Mouse (Mus musculus): ENCODE results near the gene Nfatc2ip. TPM values are rescaled to one million over a fixed set of nuclear protein-coding genes. Genes with fewer than 3 reads are reported as not detected.

Gene Nfatc2ip
- total and polyA plus RNA-seq, 2 experiments: 1.3 to 2.8 TPM

GRCm38 (mm10) chr7:126339521-126339971, 57.0 kb downstream of the Nfatc2ip start:
- H3K4me1 ChIP-seq (ENCODE audit: control insufficient read depth, insufficient read depth, low read length): peaks cover 6% of the 10 kb centered on the region
- 91% methylated on average over 8 of the region's 8 CpGs for WGBS
- H3K36me3 ChIP-seq (ENCODE audit: control insufficient read depth, insufficient read depth, low read length): no peaks in the 10 kb centered on the region
- TF ChIP-seq POLR2A (IDR thresholded peaks at IDR 0.05; ENCODE audit: extremely low read depth, insufficient read depth, low read length): no peak
- TF ChIP-seq CTCF (IDR thresholded peaks at IDR 0.05; ENCODE audit: low read depth, low read length): no peak
- no peaks in the 10 kb centered on the region for H3K27me3 ChIP-seq (ENCODE audit: control insufficient read depth, insufficient read depth, low read length)
- DNase-seq (ENCODE audit: extremely low read depth, low read depth, low spot score): no peak
- H3K9ac ChIP-seq (ENCODE audit: low read depth, low read length): no peak overlapping the region
- no peak overlapping the region for H3K4me3 ChIP-seq (ENCODE audit: insufficient read depth, low read depth, low read length)
- no peaks in the 10 kb centered on the region for H3K79me2 ChIP-seq (ENCODE audit: control insufficient read depth, insufficient read depth, low read length)
- H3K27ac ChIP-seq (replicated peaks; ENCODE audit: insufficient read depth, low read depth, low read length): no peak overlapping the region

DNA sequence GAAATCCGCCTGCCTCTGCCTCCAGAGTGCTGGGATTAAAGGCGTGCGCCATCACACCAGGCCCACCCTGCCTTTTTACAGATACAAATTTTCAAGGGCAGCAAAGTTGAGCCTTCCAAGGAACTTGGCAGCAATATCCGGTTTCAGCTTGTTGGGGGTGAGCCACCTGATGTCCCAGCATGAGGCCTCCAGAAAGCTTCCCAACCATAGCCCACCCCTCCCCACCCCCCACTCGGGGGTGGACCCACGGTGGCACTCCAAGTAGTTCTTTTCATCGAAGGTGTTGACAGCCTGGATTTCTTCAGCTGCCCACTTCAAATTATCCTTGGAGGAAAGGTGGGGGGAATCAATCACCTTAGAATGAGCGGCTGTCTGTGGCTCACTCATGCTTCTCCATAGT, 57.6 kb downstream of the Nfatc2ip start:
- WGBS: 92% methylated on average over 8 of the region's 8 CpGs
- H3K9ac ChIP-seq (ENCODE audit: low read depth, low read length): no peak overlapping the region
- H3K4me1 ChIP-seq (ENCODE audit: control insufficient read depth, insufficient read depth, low read length): peaks cover 6% of the 10 kb centered on the region
- no peaks in the 10 kb centered on the region for H3K27me3 ChIP-seq (ENCODE audit: control insufficient read depth, insufficient read depth, low read length)
- no peak overlapping the region for H3K4me3 ChIP-seq (ENCODE audit: insufficient read depth, low read depth, low read length)
- no peaks in the 10 kb centered on the region for H3K79me2 ChIP-seq (ENCODE audit: control insufficient read depth, insufficient read depth, low read length)
- no peaks in the 10 kb centered on the region for H3K36me3 ChIP-seq (ENCODE audit: control insufficient read depth, insufficient read depth, low read length)
- TF ChIP-seq POLR2A (IDR thresholded peaks at IDR 0.05; ENCODE audit: extremely low read depth, insufficient read depth, low read length): no peak
- no peak for TF ChIP-seq CTCF (IDR thresholded peaks at IDR 0.05; ENCODE audit: low read depth, low read length)
- DNase-seq (ENCODE audit: extremely low read depth, low read depth, low spot score): no peak
- no peak overlapping the region for H3K27ac ChIP-seq (replicated peaks; ENCODE audit: insufficient read depth, low read depth, low read length)

DNA sequence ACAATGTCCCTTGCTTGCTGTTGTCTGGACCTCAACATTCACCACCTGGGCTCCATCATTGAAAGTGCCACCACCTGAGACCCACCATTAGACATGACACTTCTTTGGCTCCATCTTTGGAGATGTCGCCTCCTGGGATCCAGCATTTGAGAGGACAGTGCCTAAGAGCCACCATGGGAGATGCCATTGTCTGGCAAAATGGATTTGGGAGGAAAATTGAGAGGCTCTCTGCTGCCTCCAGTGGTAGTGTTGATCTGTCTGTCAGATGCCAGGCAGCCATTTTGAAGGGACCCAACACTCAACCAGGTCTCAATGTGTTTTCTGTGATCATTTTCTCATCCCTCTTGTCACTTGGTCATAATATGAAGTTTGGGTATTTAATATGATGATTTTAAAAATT, 61.0 kb downstream of the Nfatc2ip start:
- Histone ChIP-seq H3K79me2 (ENCODE audit: control insufficient read depth, insufficient read depth, low read length) (no peaks in the 10 kb centered on the region), H3K4me1 (ENCODE audit: control insufficient read depth, insufficient read depth, low read length) (peaks cover 4% of the 10 kb centered on the region), H3K27ac (replicated peaks; ENCODE audit: insufficient read depth, low read depth, low read length) (no peak overlapping the region), H3K27me3 (ENCODE audit: control insufficient read depth, insufficient read depth, low read length) (no peaks in the 10 kb centered on the region), H3K4me3 (ENCODE audit: insufficient read depth, low read depth, low read length) (no peak overlapping the region), H3K9ac (ENCODE audit: low read depth, low read length) (no peak overlapping the region), H3K36me3 (ENCODE audit: control insufficient read depth, insufficient read depth, low read length) (no peaks in the 10 kb centered on the region)
- WGBS: 91% methylated on average over 1 of the region's 1 CpGs
- TF ChIP-seq POLR2A (IDR thresholded peaks at IDR 0.05; ENCODE audit: extremely low read depth, insufficient read depth, low read length): no peak
- no peak for TF ChIP-seq CTCF (IDR thresholded peaks at IDR 0.05; ENCODE audit: low read depth, low read length)
- no peak for DNase-seq (ENCODE audit: extremely low read depth, low read depth, low spot score)

Other genes with a start within 250 kb of the Nfatc2ip start
- 15.0 and 25.9 TPM in 2 replicates for gene Xpo6, start 196.2 kb downstream of the Nfatc2ip start, total RNA-seq (2014; rRNA removed)
- gene Xpo6, start 196.2 kb downstream of the Nfatc2ip start, polyA plus RNA-seq (2012; rRNA removed): 65.5 and 79.2 TPM in 2 replicates
- gene Sbk1, start 124.1 kb downstream of the Nfatc2ip start, total RNA-seq (2014; rRNA removed): 12.2 and 13.5 TPM in 2 replicates
- gene Sbk1, start 124.1 kb downstream of the Nfatc2ip start, polyA plus RNA-seq (2012; rRNA removed): 17.1 and 21.6 TPM in 2 replicates
- gene Lat, start 27.2 kb downstream of the Nfatc2ip start, total RNA-seq (2014; rRNA removed): 0.46 and 1.3 TPM in 2 replicates
- gene Lat, start 27.2 kb downstream of the Nfatc2ip start, polyA plus RNA-seq (2012; rRNA removed): 1.4 TPM in 2 replicates
- 14.5 and 28.4 TPM in 2 replicates for gene Spns1, start 19.3 kb downstream of the Nfatc2ip start, total RNA-seq (2014; rRNA removed)
- gene Spns1, start 19.3 kb downstream of the Nfatc2ip start, polyA plus RNA-seq (2012; rRNA removed): 62.8 and 74.8 TPM in 2 replicates
- gene Cd19, start 18.2 kb upstream of the Nfatc2ip start, total RNA-seq (2014; rRNA removed): 0.18 and 0.87 TPM in 2 replicates
- gene Cd19, start 18.2 kb upstream of the Nfatc2ip start, polyA plus RNA-seq (2012; rRNA removed): 0.47 and 1.7 TPM in 2 replicates
- 6.5 and 8.6 TPM in 2 replicates for gene Rabep2, start 32.0 kb upstream of the Nfatc2ip start, total RNA-seq (2014; rRNA removed)
- 9.8 and 15.1 TPM in 2 replicates for gene Rabep2, start 32.0 kb upstream of the Nfatc2ip start, polyA plus RNA-seq (2012; rRNA removed)
- 5.0 TPM in 1 of 2 replicates, not detected in the other for gene Atp2a1, start 66.4 kb upstream of the Nfatc2ip start, total RNA-seq (2014; rRNA removed)
- 0.21 and 0.34 TPM in 2 replicates for gene Atp2a1, start 66.4 kb upstream of the Nfatc2ip start, polyA plus RNA-seq (2012; rRNA removed)
- 4.6 and 7.7 TPM in 2 replicates for gene Sh2b1, start 78.7 kb upstream of the Nfatc2ip start, total RNA-seq (2014; rRNA removed)
- 36.2 and 43.1 TPM in 2 replicates for gene Sh2b1, start 78.7 kb upstream of the Nfatc2ip start, polyA plus RNA-seq (2012; rRNA removed)
- gene Tufm, start 90.6 kb upstream of the Nfatc2ip start, total RNA-seq (2014; rRNA removed): 90.8 and 94.4 TPM in 2 replicates
- 163 TPM in 2 replicates for gene Tufm, start 90.6 kb upstream of the Nfatc2ip start, polyA plus RNA-seq (2012; rRNA removed)
- 4.6 and 6.4 TPM in 2 replicates for gene Atxn2l, start 106.7 kb upstream of the Nfatc2ip start, total RNA-seq (2014; rRNA removed)
- gene Atxn2l, start 106.7 kb upstream of the Nfatc2ip start, polyA plus RNA-seq (2012; rRNA removed): 42.9 and 81.3 TPM in 2 replicates
- gene Eif3c, start 169.7 kb upstream of the Nfatc2ip start, total RNA-seq (2014; rRNA removed): 79.4 and 85.6 TPM in 2 replicates
- 54.2 and 64.1 TPM in 2 replicates for gene Eif3c, start 169.7 kb upstream of the Nfatc2ip start, polyA plus RNA-seq (2012; rRNA removed)
- gene Apobr, start 188.2 kb upstream of the Nfatc2ip start, total RNA-seq (2014; rRNA removed): 0.74 and 1.6 TPM in 2 replicates
- gene Apobr, start 188.2 kb upstream of the Nfatc2ip start, polyA plus RNA-seq (2012; rRNA removed): 0.58 and 1.0 TPM in 2 replicates
- gene Cln3, start 189.1 kb upstream of the Nfatc2ip start, total RNA-seq (2014; rRNA removed): 7.1 and 9.5 TPM in 2 replicates
- 40.9 and 57.0 TPM in 2 replicates for gene Cln3, start 189.1 kb upstream of the Nfatc2ip start, polyA plus RNA-seq (2012; rRNA removed)
- gene Il27, start 198.2 kb upstream of the Nfatc2ip start, total RNA-seq (2014; rRNA removed): not detected in 2 replicates
- 0.31 TPM in 1 of 2 replicates, not detected in the other for gene Il27, start 198.2 kb upstream of the Nfatc2ip start, polyA plus RNA-seq (2012; rRNA removed)
- 3.0 and 3.2 TPM in 2 replicates for gene Nupr1, start 234.1 kb upstream of the Nfatc2ip start, total RNA-seq (2014; rRNA removed)
- 1.2 TPM in 2 replicates for gene Nupr1, start 234.1 kb upstream of the Nfatc2ip start, polyA plus RNA-seq (2012; rRNA removed)